Mouse (Mus musculus): ENCODE measurements around the gene Smcp. TPM values are rescaled to one million over a fixed set of nuclear protein-coding genes. Genes with fewer than 3 reads are reported as not detected.

Smcp gene
- polyA plus RNA-seq, 1 experiment from 2014 or later = not detected

DNA sequence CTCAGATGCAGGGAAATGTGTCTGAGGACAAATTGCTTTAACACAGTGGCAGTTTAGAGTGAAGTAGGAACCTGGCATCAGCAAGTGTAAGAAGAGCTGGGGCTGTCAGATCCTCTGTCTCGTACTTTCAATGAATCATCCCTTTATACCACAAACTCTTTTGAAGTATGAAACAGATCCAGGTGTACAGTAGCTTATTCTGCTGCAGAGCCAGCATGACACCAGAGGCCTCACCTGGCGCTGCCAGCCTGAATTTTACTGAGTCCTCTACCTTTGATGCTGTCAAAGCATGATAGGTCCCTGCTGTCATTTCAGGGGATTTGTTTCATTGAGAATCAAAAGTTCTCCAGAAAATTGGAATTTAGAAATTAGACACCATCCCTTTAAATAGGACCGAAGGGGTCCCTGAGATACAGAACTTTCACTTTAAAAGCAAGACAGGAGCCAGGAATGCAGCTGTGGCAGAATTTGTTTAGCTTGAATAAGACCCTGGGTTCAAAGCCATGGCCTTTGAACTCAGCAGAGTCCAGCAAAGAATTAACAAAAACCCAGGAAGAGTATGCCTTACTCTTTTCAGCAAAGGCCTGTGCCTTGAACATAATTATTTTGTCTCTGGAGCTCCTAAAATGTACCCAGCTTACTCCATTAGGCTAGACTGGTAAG, 5.5 kb downstream of the Smcp start:
- no peak overlapping the region for H3K4me2 ChIP-seq

DNA sequence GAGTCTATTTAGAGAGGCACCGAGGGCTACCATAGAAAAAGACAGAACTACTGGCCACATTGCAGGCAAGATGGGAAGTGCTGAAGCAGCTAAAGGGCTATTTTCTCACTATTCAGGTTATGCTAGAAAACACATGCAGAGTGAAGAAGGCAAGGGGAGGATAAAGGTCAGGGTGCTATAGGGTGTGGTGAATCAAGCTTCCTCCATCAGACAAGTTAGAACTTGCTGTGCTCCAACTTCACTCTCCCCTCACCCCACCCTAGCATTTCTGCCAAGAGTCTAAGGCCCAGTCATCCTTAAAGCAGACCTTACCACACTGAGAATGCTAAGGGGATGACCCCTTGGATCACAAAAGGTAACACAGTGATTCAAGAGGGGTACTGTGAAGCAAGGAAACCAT, 9.3 kb downstream of the Smcp start:
- Histone ChIP-seq H3K36me3 (no peaks in the 10 kb centered on the region), H3K27me3 (no peaks in the 10 kb centered on the region), H3K27ac (replicated peaks) (no peak overlapping the region), H3K9me3 (no peaks in the 10 kb centered on the region), H3K4me2 (no peak overlapping the region), H3K4me1 (replicated peaks) (no peaks in the 10 kb centered on the region), H3K9ac (no peak overlapping the region), H3K4me3 (no peak overlapping the region)
- ATAC-seq (ENCODE audit: low read depth) = no peak
- 74% methylated on average over 1 of the region's 1 CpGs for WGBS

More for the DNA sequence above, 5.5 kb downstream of the Smcp start:
- no peaks in the 10 kb centered on the region for H3K27me3 ChIP-seq
- no peaks in the 10 kb centered on the region for H3K9me3 ChIP-seq
- 81% methylated on average over 3 of the region's 3 CpGs for WGBS
- H3K36me3 ChIP-seq = no peaks in the 10 kb centered on the region
- no peak overlapping the region for H3K4me3 ChIP-seq
- no peaks in the 10 kb centered on the region for H3K4me1 ChIP-seq (replicated peaks)
- H3K9ac ChIP-seq = no peak overlapping the region
- no peak for ATAC-seq (ENCODE audit: low read depth)
- H3K27ac ChIP-seq (replicated peaks) = no peak overlapping the region

DNA sequence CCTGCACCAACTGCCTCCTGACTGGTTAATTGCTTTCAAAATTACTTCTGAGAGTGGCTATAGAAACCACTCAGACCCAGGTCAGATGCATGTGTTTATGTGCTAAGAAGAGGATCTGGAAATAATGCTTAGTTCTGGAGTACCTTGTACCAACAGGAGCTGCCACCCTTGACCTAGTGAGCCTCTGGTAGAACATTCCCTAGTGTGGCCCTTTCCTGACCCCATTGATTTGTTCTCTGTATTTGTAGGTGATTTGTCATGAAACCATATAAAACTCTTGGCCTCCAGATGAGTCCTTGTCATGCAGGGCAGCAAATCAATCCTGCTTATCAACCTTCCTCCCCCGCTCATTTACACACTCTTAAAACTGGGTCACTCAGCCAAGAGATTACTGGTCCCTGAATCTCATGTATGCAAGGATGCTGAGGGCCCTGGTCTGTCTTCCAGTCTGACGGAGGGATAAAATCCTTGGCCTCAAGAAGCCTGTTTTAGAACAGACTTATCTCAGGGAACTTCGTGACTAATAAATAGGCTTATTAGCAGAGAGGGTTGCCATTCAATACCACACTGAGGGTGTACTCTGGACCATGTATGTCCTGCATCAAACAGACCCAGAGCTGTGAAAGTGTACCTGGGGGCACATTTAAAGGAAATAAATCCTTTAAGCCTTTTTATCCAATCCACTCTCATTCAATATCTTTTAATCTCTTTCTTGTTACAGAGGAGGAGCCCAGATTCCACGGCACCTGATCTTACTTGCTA, 10.0 kb downstream of the Smcp start:
- no peak for ATAC-seq (ENCODE audit: low read depth)
- WGBS = 81% methylated on average over 4 of the region's 4 CpGs
- Histone ChIP-seq H3K27ac (replicated peaks) (no peak overlapping the region), H3K27me3 (no peaks in the 10 kb centered on the region), H3K9ac (no peak overlapping the region), H3K9me3 (no peaks in the 10 kb centered on the region), H3K4me1 (replicated peaks) (no peaks in the 10 kb centered on the region), H3K36me3 (no peaks in the 10 kb centered on the region), H3K4me3 (no peak overlapping the region), H3K4me2 (no peak overlapping the region)

DNA sequence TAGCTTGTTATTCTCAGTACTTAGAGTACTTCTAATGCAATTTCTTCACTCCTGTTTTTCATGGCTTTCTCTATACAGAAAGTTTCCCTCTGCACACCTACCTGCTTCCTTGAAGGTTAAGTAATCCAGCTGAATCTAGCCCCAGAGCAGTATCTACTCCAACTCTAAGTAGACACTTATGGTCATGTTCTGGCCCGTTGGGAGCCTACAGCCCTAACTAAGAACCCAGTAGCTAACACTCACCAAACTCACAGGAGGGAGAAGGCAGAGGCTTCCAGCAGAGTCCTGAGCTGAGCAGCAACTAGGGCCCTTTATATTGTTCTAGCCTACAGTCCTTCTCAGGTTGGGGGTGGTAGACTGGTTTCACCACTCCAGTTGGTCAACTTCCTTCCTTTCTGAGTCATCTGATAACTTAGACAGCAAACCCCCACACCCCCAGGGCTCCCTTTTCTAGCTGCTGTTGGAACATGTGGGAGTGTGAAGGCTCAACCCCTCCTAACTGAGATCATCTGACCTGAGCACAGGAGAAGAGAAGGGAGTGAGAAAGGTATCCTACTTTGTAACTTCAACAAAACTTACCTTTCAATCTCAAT, 15.3 kb downstream of the Smcp start, which contains the start of gene Ivl:
Gene Ivl (minus strand): TSS at position 287 of the 593 bp plus-strand sequence.
- Histone ChIP-seq H3K4me3 (no peak within 1 kb of the TSS), H3K9ac (no peak within 1 kb of the TSS), H3K9me3 (no peaks in the 10 kb centered on the region), H3K4me2 (no peak within 1 kb of the TSS), H3K27ac (replicated peaks) (no peak within 1 kb of the TSS), H3K4me1 (replicated peaks) (no peaks in the 10 kb centered on the region), H3K27me3 (no peaks in the 10 kb centered on the region), H3K36me3 (no peaks in the 10 kb centered on the region)
- no peak for ATAC-seq (ENCODE audit: low read depth)
- WGBS = 76% methylated on average over 1 of the region's 1 CpGs

DNA sequence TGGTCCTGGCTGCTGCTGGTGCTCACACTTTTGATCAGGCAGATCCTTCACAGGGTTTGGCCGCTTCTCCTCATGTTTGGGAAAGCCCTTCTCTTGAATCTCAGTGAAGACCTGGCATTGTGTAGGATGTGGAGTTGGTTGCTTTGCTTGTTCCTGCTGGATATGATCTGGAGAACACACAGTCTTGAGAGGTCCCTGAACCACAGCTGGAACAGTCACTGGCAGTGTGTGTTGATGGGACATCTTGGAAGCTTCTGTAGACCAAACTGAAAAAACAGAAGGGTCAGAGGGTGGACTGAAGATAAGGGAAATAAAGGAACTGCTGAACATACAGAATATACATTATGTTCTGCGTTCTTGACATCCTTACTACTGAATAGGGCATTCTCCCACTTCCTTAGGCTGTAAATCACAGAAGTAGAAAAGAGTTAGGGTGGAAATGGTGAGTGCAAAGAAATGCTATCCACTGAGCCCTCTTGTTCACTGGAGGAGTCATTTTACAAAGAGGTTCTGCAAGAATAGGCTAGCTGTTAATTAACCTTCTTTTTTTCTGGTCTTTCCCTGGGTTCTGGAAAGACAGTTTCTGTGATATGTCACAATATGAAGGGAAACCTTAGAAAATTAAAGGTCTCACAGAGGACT, 16.2 kb downstream of the Smcp start:
- Histone ChIP-seq H3K9me3 (no peaks in the 10 kb centered on the region), H3K27ac (replicated peaks) (no peak overlapping the region), H3K27me3 (no peaks in the 10 kb centered on the region), H3K4me1 (replicated peaks) (no peaks in the 10 kb centered on the region), H3K4me2 (no peak overlapping the region), H3K36me3 (no peaks in the 10 kb centered on the region), H3K9ac (no peak overlapping the region), H3K4me3 (no peak overlapping the region)
- 41% methylated on average over 2 of the region's 2 CpGs for WGBS
- ATAC-seq (ENCODE audit: low read depth) = no peak

DNA sequence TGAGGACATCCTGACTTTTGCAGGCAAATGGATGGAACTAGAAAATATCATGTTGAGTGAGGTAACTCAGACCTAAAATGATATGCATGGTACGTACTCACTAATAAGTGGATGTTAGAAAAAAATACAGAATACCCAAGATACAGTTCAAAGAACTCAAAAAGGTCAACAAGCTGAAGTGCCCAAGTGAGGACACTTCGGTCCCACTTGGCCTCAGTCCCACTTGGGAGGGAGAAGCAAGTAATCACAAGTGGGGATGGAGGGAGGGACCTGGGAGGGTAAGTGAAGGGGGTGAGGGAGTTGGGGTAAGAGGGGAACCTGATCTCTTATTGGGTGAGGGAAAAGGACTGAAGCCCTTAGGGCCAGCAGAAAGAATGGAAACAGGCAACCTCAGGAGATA, 20.0 kb downstream of the Smcp start:
- ATAC-seq (ENCODE audit: low read depth) = no peak
- no peaks in the 10 kb centered on the region for H3K4me1 ChIP-seq (replicated peaks)
- no peaks in the 10 kb centered on the region for H3K9me3 ChIP-seq
- H3K9ac ChIP-seq = no peak overlapping the region
- H3K27me3 ChIP-seq = no peaks in the 10 kb centered on the region
- 90% methylated on average over 2 of the region's 2 CpGs for WGBS
- no peak overlapping the region for H3K4me3 ChIP-seq
- H3K4me2 ChIP-seq = no peak overlapping the region
- no peak overlapping the region for H3K27ac ChIP-seq (replicated peaks)
- no peaks in the 10 kb centered on the region for H3K36me3 ChIP-seq

DNA sequence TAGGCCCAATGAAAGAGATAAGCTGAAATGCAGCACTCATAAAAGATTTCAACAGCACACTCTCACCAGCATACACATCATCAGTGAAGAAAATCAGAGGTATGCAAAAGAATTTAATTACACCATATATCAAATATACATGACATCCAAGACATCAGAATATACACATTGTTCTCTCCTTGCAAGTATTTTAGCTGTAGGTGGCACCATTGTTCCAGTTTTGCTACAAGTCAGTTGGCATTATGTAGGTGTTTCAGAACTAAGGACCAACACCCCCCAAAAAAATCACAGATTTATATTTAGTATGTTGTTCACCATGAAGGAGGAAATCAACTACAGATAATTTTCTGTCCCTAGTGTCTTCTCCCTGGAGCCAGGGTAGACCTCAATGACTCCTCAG, 23.4 kb downstream of the Smcp start:
- H3K27me3 ChIP-seq = no peaks in the 10 kb centered on the region
- H3K27ac ChIP-seq (replicated peaks) = no peak overlapping the region
- H3K4me2 ChIP-seq = no peak overlapping the region
- H3K9me3 ChIP-seq = no peaks in the 10 kb centered on the region
- no peaks in the 10 kb centered on the region for H3K36me3 ChIP-seq
- no peak overlapping the region for H3K9ac ChIP-seq
- no peak overlapping the region for H3K4me3 ChIP-seq
- H3K4me1 ChIP-seq (replicated peaks) = no peaks in the 10 kb centered on the region
- no peak for ATAC-seq (ENCODE audit: low read depth)

DNA sequence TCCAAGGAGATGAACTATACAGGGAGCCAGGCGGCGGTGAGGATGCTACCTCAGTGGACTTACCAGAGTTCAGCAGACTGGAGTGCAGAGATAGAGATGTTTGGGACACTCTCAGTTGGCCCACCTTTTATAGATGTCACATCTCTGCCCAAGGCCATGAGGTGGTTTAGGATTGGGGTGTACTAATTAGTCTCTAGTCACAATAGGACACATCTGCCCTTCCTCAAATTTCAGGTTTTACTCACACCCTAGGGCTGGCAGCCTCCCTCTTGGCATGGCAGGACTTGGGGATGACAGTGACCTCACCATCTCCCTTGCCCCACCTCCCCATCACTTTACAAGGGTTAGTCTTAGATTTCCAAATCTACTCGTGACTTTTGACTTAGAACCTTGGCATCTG, 54.4 kb downstream of the Smcp start, which contains the start of gene 2310046K23Rik:
Gene 2310046K23Rik (minus strand): TSS at position 101 of the 400 bp plus-strand sequence.
- Histone ChIP-seq H3K4me1 (replicated peaks) (no peaks in the 10 kb centered on the region), H3K4me3 (no peak within 1 kb of the TSS), H3K36me3 (no peaks in the 10 kb centered on the region), H3K9me3 (no peaks in the 10 kb centered on the region), H3K27ac (replicated peaks) (no peak within 1 kb of the TSS), H3K9ac (no peak within 1 kb of the TSS), H3K4me2 (no peak within 1 kb of the TSS), H3K27me3 (no peaks in the 10 kb centered on the region)
- ATAC-seq (ENCODE audit: low read depth) = no peak
- WGBS = 90% methylated on average over 3 of the region's 3 CpGs

Other genes starting within 250 kb of the Smcp start
- gene Sprr2d, start 249.9 kb downstream of the Smcp start, polyA plus RNA-seq (2015; fragmentation: Nextera tagmentation; extraction: Ambion mirVana) = not detected in 2 replicates
- gene Sprr2e, start 236.9 kb downstream of the Smcp start, polyA plus RNA-seq (2015; fragmentation: Nextera tagmentation; extraction: Ambion mirVana) = not detected in 2 replicates
- not detected in 2 replicates for gene Sprr2f, start 223.8 kb downstream of the Smcp start, polyA plus RNA-seq (2015; fragmentation: Nextera tagmentation; extraction: Ambion mirVana)
- not detected in 2 replicates for gene Sprr2h, start 203.3 kb downstream of the Smcp start, polyA plus RNA-seq (2015; fragmentation: Nextera tagmentation; extraction: Ambion mirVana)
- gene Sprr2i, start 181.0 kb downstream of the Smcp start, polyA plus RNA-seq (2015; fragmentation: Nextera tagmentation; extraction: Ambion mirVana) = not detected in 2 replicates
- not detected in 2 replicates for gene Sprr2j-ps, start 170.9 kb downstream of the Smcp start, polyA plus RNA-seq (2015; fragmentation: Nextera tagmentation; extraction: Ambion mirVana)
- 9.7 and 14.2 TPM in 2 replicates for gene Gm9774, start 159.6 kb downstream of the Smcp start, polyA plus RNA-seq (2015; fragmentation: Nextera tagmentation; extraction: Ambion mirVana)
- not detected in 2 replicates for gene Sprr2k, start 156.4 kb downstream of the Smcp start, polyA plus RNA-seq (2015; fragmentation: Nextera tagmentation; extraction: Ambion mirVana)
- not detected in 2 replicates for gene Sprr1b, start 150.2 kb downstream of the Smcp start, polyA plus RNA-seq (2015; fragmentation: Nextera tagmentation; extraction: Ambion mirVana)
- not detected in 2 replicates for gene Sprr3, start 130.3 kb downstream of the Smcp start, polyA plus RNA-seq (2015; fragmentation: Nextera tagmentation; extraction: Ambion mirVana)
- gene Sprr1a, start 103.1 kb downstream of the Smcp start, polyA plus RNA-seq (2015; fragmentation: Nextera tagmentation; extraction: Ambion mirVana) = not detected in 2 replicates
- gene Sprr4, start 88.5 kb downstream of the Smcp start, polyA plus RNA-seq (2015; fragmentation: Nextera tagmentation; extraction: Ambion mirVana) = not detected in 2 replicates
- gene 2310046K23Rik, start 54.5 kb downstream of the Smcp start, polyA plus RNA-seq (2015; fragmentation: Nextera tagmentation; extraction: Ambion mirVana) = not detected in 2 replicates
- not detected in 2 replicates for gene Ivl, start 15.3 kb downstream of the Smcp start, polyA plus RNA-seq (2015; fragmentation: Nextera tagmentation; extraction: Ambion mirVana)
- not detected in 2 replicates for gene 2210017I01Rik, start 18.5 kb upstream of the Smcp start, polyA plus RNA-seq (2015; fragmentation: Nextera tagmentation; extraction: Ambion mirVana)
- gene Lce6a, start 32.7 kb upstream of the Smcp start, polyA plus RNA-seq (2015; fragmentation: Nextera tagmentation; extraction: Ambion mirVana) = not detected in 2 replicates
- gene Lce1a1, start 59.3 kb upstream of the Smcp start, polyA plus RNA-seq (2015; fragmentation: Nextera tagmentation; extraction: Ambion mirVana) = not detected in 2 replicates
- not detected in 2 replicates for gene Lce1b, start 67.9 kb upstream of the Smcp start, polyA plus RNA-seq (2015; fragmentation: Nextera tagmentation; extraction: Ambion mirVana)
- not detected in 2 replicates for gene Lce1a2, start 81.3 kb upstream of the Smcp start, polyA plus RNA-seq (2015; fragmentation: Nextera tagmentation; extraction: Ambion mirVana)
- gene Lce1c, start 90.2 kb upstream of the Smcp start, polyA plus RNA-seq (2015; fragmentation: Nextera tagmentation; extraction: Ambion mirVana) = not detected in 2 replicates
- gene Lce1d, start 98.2 kb upstream of the Smcp start, polyA plus RNA-seq (2015; fragmentation: Nextera tagmentation; extraction: Ambion mirVana) = not detected in 2 replicates
- not detected in 2 replicates for gene Lce1e, start 120.1 kb upstream of the Smcp start, polyA plus RNA-seq (2015; fragmentation: Nextera tagmentation; extraction: Ambion mirVana)
- not detected in 2 replicates for gene Lce1f, start 131.4 kb upstream of the Smcp start, polyA plus RNA-seq (2015; fragmentation: Nextera tagmentation; extraction: Ambion mirVana)
- not detected in 2 replicates for gene Gm38119, start 150.1 kb upstream of the Smcp start, polyA plus RNA-seq (2015; fragmentation: Nextera tagmentation; extraction: Ambion mirVana)
- gene Lce1g, start 163.3 kb upstream of the Smcp start, polyA plus RNA-seq (2015; fragmentation: Nextera tagmentation; extraction: Ambion mirVana) = not detected in 2 replicates
- gene Lce1h, start 176.1 kb upstream of the Smcp start, polyA plus RNA-seq (2015; fragmentation: Nextera tagmentation; extraction: Ambion mirVana) = not detected in 2 replicates
- not detected in 2 replicates for gene Lce1i, start 189.9 kb upstream of the Smcp start, polyA plus RNA-seq (2015; fragmentation: Nextera tagmentation; extraction: Ambion mirVana)
- not detected in 2 replicates for gene Lce1j, start 201.5 kb upstream of the Smcp start, polyA plus RNA-seq (2015; fragmentation: Nextera tagmentation; extraction: Ambion mirVana)
- not detected in 2 replicates for gene Lce1k, start 218.9 kb upstream of the Smcp start, polyA plus RNA-seq (2015; fragmentation: Nextera tagmentation; extraction: Ambion mirVana)
- gene Kprp, start 238.2 kb upstream of the Smcp start, polyA plus RNA-seq (2015; fragmentation: Nextera tagmentation; extraction: Ambion mirVana) = not detected in 2 replicates